9 mouse cellular contexts compared by ENCODE assay signal in genomic region chr11:98953835-98954320, GRCm38 (mm10). TPM values are rescaled to one million over a fixed set of nuclear protein-coding genes. Genes with fewer than 3 reads are reported as not detected.
DNase-seq lines count a peak whose midpoint lies in the region; ATAC-seq and TF ChIP-seq lines count a peak whose summit lies in the region.
"Had no signal": no experiment of that assay in that cellular context is flagged by ENCODE, and none has a peak within 500 bp of the region (broad histone marks: within the 10 kb centered on the region; RNA-seq: fewer than 3 reads in every experiment).

No protein-coding gene starts in this region.

- 0 out of 2 replicates have a peak overlapping the region, but pooled peaks have one; percentile 44 for H3K9ac ChIP-seq in heart, embryonic 12.5 days
- H3K9ac ChIP-seq in ES-E14 (ENCODE audit: insufficient read depth, low read depth, low read length, poor library complexity, severe bottlenecking) = peak overlapping the region; percentile 46; the same call in 1 of the 2 replicates
- peak overlapping the region; percentile 28; the same call in 1 of the 2 replicates for H3K9ac ChIP-seq in heart, embryonic 16.5 days (ENCODE audit: low read length)
- no peak overlapping the region for H3K9ac ChIP-seq in liver, embryonic 15.5 days

- DNase-seq in heart, postnatal 4 days = no peak
- no peak for DNase-seq in ES-E14 (ENCODE audit: low read depth, low spot score)
- no peak for DNase-seq in urinary bladder, adult 2 months (ENCODE audit: low spot score)
- no peak for DNase-seq in gastrocnemius, postnatal 25 days
- no peak for DNase-seq in adipocyte (ENCODE audit: low spot score)

- H3K4me3 ChIP-seq in heart, embryonic 12.5 days = no peak overlapping the region
- H3K4me3 ChIP-seq in ES-E14 (ENCODE audit: insufficient read depth in 1 of 2, low read depth in 1 of 2, low read length in 2 of 2, poor library complexity in 1 of 2, severe bottlenecking in 1 of 2) = peak overlapping the region; percentile 40 to 47
- no peak overlapping the region for H3K4me3 ChIP-seq in heart, embryonic 16.5 days (ENCODE audit: low read length)
- no peak overlapping the region for H3K4me3 ChIP-seq in liver, embryonic 15.5 days (replicated peaks)

- H3K27me3 ChIP-seq in heart, embryonic 12.5 days (replicated peaks) = no peaks in the 10 kb centered on the region
- no peaks in the 10 kb centered on the region for H3K27me3 ChIP-seq in heart, embryonic 16.5 days (ENCODE audit: control insufficient read depth, insufficient read depth, low read length)
- no peaks in the 10 kb centered on the region for H3K27me3 ChIP-seq in liver, embryonic 15.5 days
- H3K27me3 ChIP-seq: Patski had no signal

- H3K4me2 ChIP-seq in heart, embryonic 12.5 days = peak overlapping the region; percentile 55
- peak overlapping the region; percentile 39 for H3K4me2 ChIP-seq in heart, embryonic 16.5 days (ENCODE audit: low read depth, low read length)
- H3K4me2 ChIP-seq in liver, embryonic 15.5 days = peak overlapping the region; percentile 41

- H3K4me1 ChIP-seq in heart, embryonic 12.5 days (replicated peaks) = peaks cover 74% of the 10 kb centered on the region
- H3K4me1 ChIP-seq in ES-E14 (ENCODE audit: control insufficient read depth in 2 of 2, insufficient read depth in 2 of 2, low read length in 2 of 2, poor library complexity in 1 of 2) = peaks cover 6 to 43% of the 10 kb centered on the region in 2 experiments; a peak in 3 of 4 replicates
- peaks cover 74% of the 10 kb centered on the region for H3K4me1 ChIP-seq in heart, embryonic 16.5 days (ENCODE audit: control insufficient read depth, insufficient read depth, low read length)
- H3K4me1 ChIP-seq in liver, embryonic 15.5 days (replicated peaks) = peaks cover 76% of the 10 kb centered on the region

- no peak for ATAC-seq in heart, embryonic 12.5 days (ENCODE audit: insufficient number of reproducible peaks, low FRiP score)
- no peak for ATAC-seq in heart, embryonic 16.5 days (replicated peaks; ENCODE audit: extremely low read depth, insufficient read depth, low FRiP score)
- ATAC-seq in liver, embryonic 15.5 days (ENCODE audit: insufficient read depth) = no peak
- ATAC-seq: Patski had no signal

- in situ Hi-C loops in ES-E14 (cut with MboI; ENCODE audit: low sequenced_read_pairs in 2 of 2, unreplicated experiment in 2 of 2) = no loop called here

- H3K9me3 ChIP-seq in heart, embryonic 12.5 days (replicated peaks) = no peaks in the 10 kb centered on the region
- H3K9me3 ChIP-seq in ES-E14 (ENCODE audit: control insufficient read depth, insufficient read depth, low read depth, low read length) = no peaks in the 10 kb centered on the region
- no peaks in the 10 kb centered on the region for H3K9me3 ChIP-seq in heart, embryonic 16.5 days (replicated peaks; ENCODE audit: control insufficient read depth, low read length)
- no peaks in the 10 kb centered on the region for H3K9me3 ChIP-seq in liver, embryonic 15.5 days (replicated peaks)

- H3K27ac ChIP-seq in heart, embryonic 12.5 days (ENCODE audit: poor library complexity, severe bottlenecking) = peak overlapping the region; percentile 83
- peak overlapping the region; percentile 89 for H3K27ac ChIP-seq in ES-E14 (ENCODE audit: insufficient read depth, low read depth, low read length, poor library complexity, severe bottlenecking)
- H3K27ac ChIP-seq in heart, embryonic 16.5 days (ENCODE audit: low read length) = peak overlapping the region; percentile 81
- peak overlapping the region; percentile 62 for H3K27ac ChIP-seq in liver, embryonic 15.5 days (replicated peaks)

- peaks cover 50% of the 10 kb centered on the region for H3K36me3 ChIP-seq in heart, embryonic 12.5 days
- H3K36me3 ChIP-seq in ES-E14 (ENCODE audit: control insufficient read depth, insufficient read depth, low read length, poor library complexity, severe bottlenecking) = peaks cover 7% of the 10 kb centered on the region; the same call in 1 of the 2 replicates
- no peaks in the 10 kb centered on the region for H3K36me3 ChIP-seq in heart, embryonic 16.5 days (ENCODE audit: control insufficient read depth, insufficient read depth)
- no peaks in the 10 kb centered on the region for H3K36me3 ChIP-seq in liver, embryonic 15.5 days (replicated peaks)

- WGBS in heart, embryonic 12.5 days = 18% methylated on average over 13 of the region's 13 CpGs
- 15% methylated on average over 13 of the region's 13 CpGs for WGBS in heart, embryonic 16.5 days
- 27% methylated on average over 13 of the region's 13 CpGs for WGBS in liver, embryonic 15.5 days (ENCODE audit: insufficient replicate concordance)

TF ChIP-seq in ES-E14, 5 proteins besides CTCF, POLR2A, EP300 and RAD21:
- TF ChIP-seq HCFC1 (IDR thresholded peaks at IDR 0.05; ENCODE audit: borderline replicate concordance, insufficient read depth, low read length) = no peak
- TF ChIP-seq CHD2 (IDR thresholded peaks at IDR 0.05; ENCODE audit: low read depth, low read length) = no peak
- no peak for TF ChIP-seq ZC3H11A (IDR thresholded peaks at IDR 0.05; ENCODE audit: borderline replicate concordance, low read depth, low read length)
- no peak for TF ChIP-seq ZNF384 (IDR thresholded peaks at IDR 0.05; ENCODE audit: low read depth, low read length)
- TF ChIP-seq MAFK (IDR thresholded peaks at IDR 0.05; ENCODE audit: insufficient read depth, low read depth, low read length) = no peak

RNA-seq across cellular contexts. Expression of gene Rara, which starts 26.3 kb away (rescaled TPM):
- 33.8 and 35.1 TPM in 2 replicates for polyA plus RNA-seq in heart, embryonic 12.5 days (2016; fragmentation: Nextera tagmentation; extraction: Ambion mirVana)
- total RNA-seq in heart, postnatal 4 days (2021) = 10 to 100 TPM; 34.6 to 38.1 TPM
- 25.8 and 30.1 TPM in 2 replicates for total RNA-seq in ES-E14 (2012; rRNA removed)
- 28.2 and 28.6 TPM in 2 replicates for polyA plus RNA-seq in heart, embryonic 16.5 days (2015; fragmentation: Nextera tagmentation; extraction: Ambion mirVana)
- polyA plus RNA-seq in liver, embryonic 15.5 days (2015; fragmentation: Nextera tagmentation; extraction: Ambion mirVana) = 4.4 and 4.5 TPM in 2 replicates
- polyA plus RNA-seq in urinary bladder, adult 2 months (2012; rRNA removed) = 8.5 and 13.7 TPM in 2 replicates
- 10 to 100 TPM in 1 of 2 experiments, 1 to 10 TPM in 1; 9.4 to 12.8 TPM for total RNA-seq in gastrocnemius, postnatal 25 days (2021)

RNA-seq across cellular contexts. Expression of gene Gjd3, which starts 28.9 kb away (rescaled TPM):
- polyA plus RNA-seq in heart, embryonic 12.5 days (2016; fragmentation: Nextera tagmentation; extraction: Ambion mirVana) = 3.5 and 3.9 TPM in 2 replicates
- 1 to 10 TPM; 2.0 to 2.5 TPM for total RNA-seq in heart, postnatal 4 days (2021)
- total RNA-seq in ES-E14 (2012; rRNA removed) = 0.27 and 1.7 TPM in 2 replicates
- 4.1 and 4.5 TPM in 2 replicates for polyA plus RNA-seq in heart, embryonic 16.5 days (2015; fragmentation: Nextera tagmentation; extraction: Ambion mirVana)
- not detected in 2 replicates for polyA plus RNA-seq in liver, embryonic 15.5 days (2015; fragmentation: Nextera tagmentation; extraction: Ambion mirVana)
- polyA plus RNA-seq in urinary bladder, adult 2 months (2012; rRNA removed) = 0.55 and 0.87 TPM in 2 replicates
- total RNA-seq in gastrocnemius, postnatal 25 days (2021) = not detected

RNA-seq across cellular contexts. Expression of gene Cdc6, which starts 46.3 kb away (rescaled TPM):
- 27.0 and 27.7 TPM in 2 replicates for polyA plus RNA-seq in heart, embryonic 12.5 days (2016; fragmentation: Nextera tagmentation; extraction: Ambion mirVana)
- total RNA-seq in heart, postnatal 4 days (2021) = 10 to 100 TPM in 1 of 2 experiments, 1 to 10 TPM in 1; 9.8 to 10.2 TPM
- total RNA-seq in ES-E14 (2012; rRNA removed) = 32.7 and 51.3 TPM in 2 replicates
- 18.6 and 23.0 TPM in 2 replicates for polyA plus RNA-seq in heart, embryonic 16.5 days (2015; fragmentation: Nextera tagmentation; extraction: Ambion mirVana)
- 54.6 and 58.0 TPM in 2 replicates for polyA plus RNA-seq in liver, embryonic 15.5 days (2015; fragmentation: Nextera tagmentation; extraction: Ambion mirVana)
- 2.7 and 3.8 TPM in 2 replicates for polyA plus RNA-seq in urinary bladder, adult 2 months (2012; rRNA removed)
- under 1 TPM; 0.13 to 0.56 TPM for total RNA-seq in gastrocnemius, postnatal 25 days (2021)

Comparison
In these comparisons a context has a peak if more than half of its experiments do, and no peak if none do; other contexts are left out.
1. H3K4me3 ChIP-seq: peak in ES-E14 (2 of 2); none in heart, embryonic 12.5 days (single experiment), heart, embryonic 16.5 days (single experiment) and liver, embryonic 15.5 days (single experiment).
2. Peak in every context shown above with its lines, with median percentiles within 50 percentile points of each other: H3K27ac ChIP-seq and H3K4me2 ChIP-seq.